In the genomic region with DNA sequence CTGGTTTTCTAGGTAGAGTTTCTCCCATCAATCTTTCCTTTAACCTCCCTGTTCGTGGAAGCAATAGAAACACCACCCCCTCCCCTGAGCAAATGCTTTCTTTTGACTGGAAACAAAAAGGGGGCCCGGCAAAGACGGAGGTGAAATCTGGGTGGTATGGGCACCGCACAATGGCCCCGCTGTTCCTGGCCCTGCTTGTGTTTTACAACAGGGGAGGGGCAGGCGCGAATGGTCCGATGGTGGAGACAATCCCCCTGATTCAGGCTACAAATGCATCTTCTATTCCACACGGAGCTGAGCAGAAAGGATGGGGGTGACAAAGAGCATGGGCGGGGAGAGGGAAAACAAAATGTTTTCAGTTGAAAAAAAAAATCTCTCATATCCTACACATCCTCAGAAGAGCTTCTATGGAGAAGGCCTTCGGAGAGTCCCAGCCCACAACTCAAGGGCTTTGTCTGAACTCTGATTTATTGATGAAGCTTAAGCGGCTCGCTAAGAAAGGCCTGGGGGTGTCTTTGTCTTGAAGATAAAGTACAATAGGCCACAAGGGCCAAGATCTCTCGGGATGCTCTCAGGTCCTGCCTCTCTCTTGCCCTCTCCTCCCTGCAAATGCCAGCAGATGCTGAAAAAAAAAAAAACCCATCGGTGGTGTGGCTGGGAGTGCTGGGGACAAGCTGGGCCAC, we compare ENCODE assay signal across 16 mouse cellular contexts. TPM values are rescaled to one million over a fixed set of nuclear protein-coding genes. Genes with fewer than 3 reads are reported as not detected.
DNase-seq lines count a peak whose midpoint lies in the region; ATAC-seq and TF ChIP-seq lines count a peak whose summit lies in the region.
"Had no signal": no experiment of that assay in that cellular context is flagged by ENCODE, and none has a peak within 500 bp of the region (broad histone marks: within the 10 kb centered on the region; RNA-seq: fewer than 3 reads in every experiment).

No protein-coding gene starts in this region.

- no peak for TF ChIP-seq CTCF in kidney, adult 2 months (conservative IDR thresholded peaks at IDR 0.05; ENCODE audit: insufficient read depth, insufficient read length, low read depth, low read length)

- H3K27me3 ChIP-seq in forebrain, embryonic 14.5 days (replicated peaks; ENCODE audit: control insufficient read depth, insufficient read depth, low read length): peaks cover 12% of the 10 kb centered on the region
- H3K27me3 ChIP-seq in kidney, adult 2 months (replicated peaks; ENCODE audit: control insufficient read depth, insufficient read depth, low read length): no peaks in the 10 kb centered on the region

- H3K4me2 ChIP-seq in forebrain, embryonic 14.5 days (ENCODE audit: low read length): peak overlapping the region; percentile 6
- H3K4me2 ChIP-seq: kidney, embryonic 15.5 days; liver, embryonic 11.5 days had no signal

- no peak overlapping the region for H3K9ac ChIP-seq in forebrain, embryonic 14.5 days (ENCODE audit: low read length)
- H3K9ac ChIP-seq: kidney, embryonic 15.5 days had no signal

- DNase-seq in retina, postnatal 1 day: peak; percentile 84
- DNase-seq in retina, embryonic 14.5 days (ENCODE audit: low spot score): no peak
- DNase-seq in forebrain, embryonic 14.5 days (ENCODE audit: low spot score): peak; percentile 59
- peak; percentile 72 for DNase-seq in mesoderm, embryonic 11.5 days (ENCODE audit: low read depth, low spot score)
- DNase-seq in telencephalon, adult 2 months (ENCODE audit: low read depth, low spot score): peak; percentile 36
- no peak for DNase-seq in spleen, postnatal 4 days (ENCODE audit: low spot score in 2 of 2)
- DNase-seq in frontal cortex, postnatal 14 days (ENCODE audit: low spot score in 2 of 2): no peak
- DNase-seq in kidney, adult 2 months: no peak
- DNase-seq: cerebellum, postnatal 25 days; gastrocnemius, postnatal 36 days; lung, postnatal 10 days had no signal

- no peaks in the 10 kb centered on the region for H3K9me3 ChIP-seq in forebrain, embryonic 14.5 days (replicated peaks; ENCODE audit: control insufficient read depth, low read length)

- H3K4me3 ChIP-seq in forebrain, embryonic 14.5 days (ENCODE audit: low read depth, low read length): no peak overlapping the region
- no peak overlapping the region for H3K4me3 ChIP-seq in kidney, adult 2 months (ENCODE audit: insufficient read depth, low read depth, low read length)
- H3K4me3 ChIP-seq: kidney, embryonic 15.5 days; myocyte had no signal

- H3K4me1 ChIP-seq in forebrain, embryonic 14.5 days (ENCODE audit: control insufficient read depth, insufficient read depth, low read length): peaks cover 14% of the 10 kb centered on the region
- H3K4me1 ChIP-seq in kidney, adult 2 months (ENCODE audit: control insufficient read depth, insufficient read depth, low read length): no peaks in the 10 kb centered on the region
- H3K4me1 ChIP-seq: kidney, embryonic 15.5 days had no signal

- ATAC-seq in forebrain, embryonic 14.5 days: peak; percentile 68

- no peaks in the 10 kb centered on the region for H3K36me3 ChIP-seq in forebrain, embryonic 14.5 days (ENCODE audit: control insufficient read depth, insufficient read depth, low read length)
- no peaks in the 10 kb centered on the region for H3K36me3 ChIP-seq in kidney, adult 2 months (ENCODE audit: control insufficient read depth, insufficient read depth, low read length)
- H3K36me3 ChIP-seq: kidney, embryonic 15.5 days had no signal

- TF ChIP-seq POLR2A in kidney, adult 2 months (IDR thresholded peaks at IDR 0.05; ENCODE audit: low read depth, low read length): no peak

- WGBS in forebrain, embryonic 14.5 days: 4% methylated on average over 15 of the region's 15 CpGs
- WGBS in kidney, adult 2 months: 10% methylated on average over 15 of the region's 15 CpGs

- no peak overlapping the region for H3K27ac ChIP-seq in forebrain, embryonic 14.5 days (ENCODE audit: low read depth, low read length)
- no peak overlapping the region for H3K27ac ChIP-seq in kidney, adult 2 months (ENCODE audit: insufficient read depth, low read depth, low read length)
- H3K27ac ChIP-seq: kidney, embryonic 15.5 days; stomach, postnatal 0 days had no signal

RNA-seq across cellular contexts. Expression of a gene that starts 32.4 kb away (rescaled TPM):
- polyA plus RNA-seq in forebrain, embryonic 14.5 days (2014; fragmentation: Nextera tagmentation; extraction: Ambion mirVana): 5.2 and 6.3 TPM in 2 replicates
- 0.03 TPM in 1 of 2 replicates, not detected in the other for polyA plus RNA-seq in kidney, adult 2 months (2012; rRNA removed)
- polyA plus RNA-seq: heart, postnatal 0 days; kidney, embryonic 15.5 days; liver, embryonic 11.5 days; myocyte; stomach, postnatal 0 days had no signal

Comparison
In these comparisons a context has a peak if more than half of its experiments do, and no peak if none do; other contexts are left out.
1. DNase-seq: peak in retina, postnatal 1 day (single experiment), forebrain, embryonic 14.5 days (single experiment), mesoderm, embryonic 11.5 days (single experiment) and telencephalon, adult 2 months (single experiment); none in retina, embryonic 14.5 days (single experiment), spleen, postnatal 4 days (0 of 2), frontal cortex, postnatal 14 days (0 of 2) and kidney, adult 2 months (single experiment).